Mouse (Mus musculus): ENCODE measurements at regions not wholly inside any gene's neighbourhood (a gene's known extent, or its start where the extent isn't known, plus 50 kb on each side); places are given as distances from the start of the nearest gene placed in this dataset.
A peak's percentile ranks its signal among the peaks of the same experiment; 100 is the strongest.

- Histone ChIP-seq H3K9me3 (replicated peaks) (no peaks in the 10 kb centered on the region), H3K27ac (replicated peaks) (no peak overlapping the region), H3K4me2 (no peak overlapping the region), H3K4me3 (replicated peaks) (no peak overlapping the region), H3K4me1 (no peaks in the 10 kb centered on the region), H3K27me3 (replicated peaks) (no peaks in the 10 kb centered on the region), H3K36me3 (no peaks in the 10 kb centered on the region), H3K9ac (replicated peaks) (no peak overlapping the region)
- no peak for ATAC-seq (ENCODE audit: low FRiP score)
- 66% methylated on average over 8 of the region's 8 CpGs for WGBS
Observed at GRCm38 (mm10) chr10:21741575-21741974, 140.4 kb upstream of the Sgk1 start.

GRCm38 (mm10) chr10:21741976-21742745 lies 139.8 kb upstream of the Sgk1 start:
- Histone ChIP-seq H3K36me3 (no peaks in the 10 kb centered on the region), H3K4me2 (no peak overlapping the region), H3K9me3 (replicated peaks) (no peaks in the 10 kb centered on the region), H3K27me3 (replicated peaks) (no peaks in the 10 kb centered on the region), H3K27ac (replicated peaks) (no peak overlapping the region), H3K4me3 (replicated peaks) (no peak overlapping the region), H3K9ac (replicated peaks) (no peak overlapping the region), H3K4me1 (no peaks in the 10 kb centered on the region)
- no peak for ATAC-seq (ENCODE audit: low FRiP score)
- WGBS = 93% methylated on average over 23 of the region's 23 CpGs

DNA sequence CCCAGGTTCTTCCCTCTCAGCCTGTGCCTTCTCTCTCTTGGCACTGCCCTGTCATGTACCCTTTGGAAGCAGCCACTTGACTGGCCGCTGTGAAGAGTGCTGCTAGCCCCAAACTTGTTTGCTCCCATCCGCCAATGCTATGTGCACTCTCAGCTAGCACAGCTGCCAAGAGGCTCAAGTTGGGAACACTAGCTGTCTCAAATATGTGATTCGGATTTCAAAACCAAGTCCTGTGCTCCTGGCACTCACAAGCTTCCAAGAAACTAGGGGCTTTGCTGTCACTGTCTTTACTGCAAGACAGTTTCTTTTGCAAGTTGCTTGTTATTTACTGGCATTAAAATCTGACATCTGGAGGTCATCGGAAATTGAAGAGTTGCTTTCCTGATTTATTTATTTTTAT lies 138.6 kb upstream of the Sgk1 start:
- no peak for ATAC-seq (ENCODE audit: low FRiP score)
- H3K9ac ChIP-seq (replicated peaks) = no peak overlapping the region
- H3K4me1 ChIP-seq = no peaks in the 10 kb centered on the region
- no peaks in the 10 kb centered on the region for H3K36me3 ChIP-seq
- H3K9me3 ChIP-seq (replicated peaks) = no peaks in the 10 kb centered on the region
- WGBS = 96% methylated on average over 4 of the region's 4 CpGs
- no peak overlapping the region for H3K4me3 ChIP-seq (replicated peaks)
- no peaks in the 10 kb centered on the region for H3K27me3 ChIP-seq (replicated peaks)
- no peak overlapping the region for H3K27ac ChIP-seq (replicated peaks)
- no peak overlapping the region for H3K4me2 ChIP-seq

- no peak overlapping the region for H3K9ac ChIP-seq (replicated peaks)
- H3K4me2 ChIP-seq = no peak overlapping the region
- no peak overlapping the region for H3K27ac ChIP-seq (replicated peaks)
- no peaks in the 10 kb centered on the region for H3K36me3 ChIP-seq
- ATAC-seq (ENCODE audit: low FRiP score) = no peak
- H3K4me1 ChIP-seq = no peaks in the 10 kb centered on the region
- no peak overlapping the region for H3K4me3 ChIP-seq (replicated peaks)
- WGBS = 62% methylated on average over 6 of the region's 6 CpGs
- H3K27me3 ChIP-seq (replicated peaks) = no peaks in the 10 kb centered on the region
- H3K9me3 ChIP-seq (replicated peaks) = no peaks in the 10 kb centered on the region
Observed at GRCm38 (mm10) chr10:21744341-21744955, 137.5 kb upstream of the Sgk1 start.

- no peak overlapping the region for H3K4me3 ChIP-seq (replicated peaks)
- 19% methylated on average over 4 of the region's 4 CpGs for WGBS
- H3K9me3 ChIP-seq (replicated peaks) = no peaks in the 10 kb centered on the region
- no peaks in the 10 kb centered on the region for H3K4me1 ChIP-seq
- H3K36me3 ChIP-seq = no peaks in the 10 kb centered on the region
- no peak overlapping the region for H3K9ac ChIP-seq (replicated peaks)
- no peak for ATAC-seq (ENCODE audit: low FRiP score)
- H3K27ac ChIP-seq (replicated peaks) = no peak overlapping the region
- no peak overlapping the region for H3K4me2 ChIP-seq
- no peaks in the 10 kb centered on the region for H3K27me3 ChIP-seq (replicated peaks)
Observed at GRCm38 (mm10) chr10:21745940-21746487, 136.0 kb upstream of the Sgk1 start.

- H3K9me3 ChIP-seq (replicated peaks) = no peaks in the 10 kb centered on the region
- no peak overlapping the region for H3K27ac ChIP-seq (replicated peaks)
- no peak overlapping the region for H3K4me3 ChIP-seq (replicated peaks)
- no peaks in the 10 kb centered on the region for H3K36me3 ChIP-seq
- H3K9ac ChIP-seq (replicated peaks) = no peak overlapping the region
- H3K4me2 ChIP-seq = 0 out of 2 replicates have a peak overlapping the region, but pooled peaks have one; percentile 5
- 0 out of 2 replicates have a peak, but pooled peaks have one; percentile 45 for ATAC-seq (ENCODE audit: low FRiP score)
- WGBS = 22% methylated on average over 9 of the region's 9 CpGs
- no peaks in the 10 kb centered on the region for H3K27me3 ChIP-seq (replicated peaks)
- no peaks in the 10 kb centered on the region for H3K4me1 ChIP-seq
Observed at GRCm38 (mm10) chr10:21746713-21747112, 135.3 kb upstream of the Sgk1 start.

- Histone ChIP-seq H3K27me3 (replicated peaks) (no peaks in the 10 kb centered on the region), H3K4me3 (replicated peaks) (no peak overlapping the region), H3K4me2 (no peak overlapping the region), H3K9me3 (replicated peaks) (no peaks in the 10 kb centered on the region), H3K9ac (replicated peaks) (no peak overlapping the region), H3K4me1 (no peaks in the 10 kb centered on the region), H3K27ac (replicated peaks) (no peak overlapping the region), H3K36me3 (no peaks in the 10 kb centered on the region)
- ATAC-seq (ENCODE audit: low FRiP score) = no peak
- 83% methylated on average over 6 of the region's 6 CpGs for WGBS
Observed at GRCm38 (mm10) chr10:21751326-21751725, 130.7 kb upstream of the Sgk1 start.

- WGBS = 63% methylated on average over 3 of the region's 3 CpGs
- Histone ChIP-seq H3K36me3 (no peaks in the 10 kb centered on the region), H3K27ac (replicated peaks) (no peak overlapping the region), H3K4me2 (no peak overlapping the region), H3K27me3 (replicated peaks) (no peaks in the 10 kb centered on the region), H3K9me3 (replicated peaks) (no peaks in the 10 kb centered on the region), H3K4me1 (no peaks in the 10 kb centered on the region), H3K9ac (replicated peaks) (no peak overlapping the region), H3K4me3 (replicated peaks) (no peak overlapping the region)
- ATAC-seq (ENCODE audit: low FRiP score) = no peak
Observed at GRCm38 (mm10) chr10:21752392-21752791, 129.6 kb upstream of the Sgk1 start.

- Histone ChIP-seq H3K4me3 (replicated peaks) (no peak overlapping the region), H3K27ac (replicated peaks) (no peak overlapping the region), H3K9me3 (replicated peaks) (no peaks in the 10 kb centered on the region), H3K4me2 (no peak overlapping the region), H3K27me3 (replicated peaks) (no peaks in the 10 kb centered on the region), H3K9ac (replicated peaks) (no peak overlapping the region), H3K4me1 (no peaks in the 10 kb centered on the region), H3K36me3 (no peaks in the 10 kb centered on the region)
- 58% methylated on average over 12 of the region's 12 CpGs for WGBS
- no peak for ATAC-seq (ENCODE audit: low FRiP score)
Observed at GRCm38 (mm10) chr10:21754763-21755548, 127.0 kb upstream of the Sgk1 start.

GRCm38 (mm10) chr10:21755717-21756116 lies 126.3 kb upstream of the Sgk1 start:
- Histone ChIP-seq H3K9me3 (replicated peaks) (no peaks in the 10 kb centered on the region), H3K4me2 (no peak overlapping the region), H3K36me3 (no peaks in the 10 kb centered on the region), H3K4me3 (replicated peaks) (no peak overlapping the region), H3K27ac (replicated peaks) (no peak overlapping the region), H3K27me3 (replicated peaks) (no peaks in the 10 kb centered on the region), H3K4me1 (no peaks in the 10 kb centered on the region), H3K9ac (replicated peaks) (no peak overlapping the region)
- WGBS = 77% methylated on average over 4 of the region's 4 CpGs
- no peak for ATAC-seq (ENCODE audit: low FRiP score)

DNA sequence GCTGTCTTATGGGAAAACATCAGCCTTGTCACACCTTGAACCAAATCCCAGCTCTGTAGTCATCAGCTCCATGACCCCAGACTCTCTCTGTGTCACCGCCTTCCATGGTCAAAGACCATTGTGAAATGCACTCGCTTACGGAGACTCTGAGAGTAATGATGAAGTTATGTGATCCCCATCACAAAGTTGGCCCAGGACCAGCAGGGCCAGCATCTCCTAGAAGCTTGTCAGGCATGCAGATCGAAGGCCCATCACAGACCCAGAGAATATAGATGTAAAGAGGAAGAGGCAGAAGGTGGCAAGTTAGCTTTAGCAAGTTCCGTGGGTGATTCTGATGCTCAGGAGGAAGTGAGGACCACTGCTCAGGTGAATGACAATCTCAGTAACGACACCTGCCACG lies 125.2 kb upstream of the Sgk1 start:
- ATAC-seq (ENCODE audit: low FRiP score) = no peak
- Histone ChIP-seq H3K27ac (replicated peaks) (no peak overlapping the region), H3K27me3 (replicated peaks) (no peaks in the 10 kb centered on the region), H3K4me2 (no peak overlapping the region), H3K4me1 (no peaks in the 10 kb centered on the region), H3K9ac (replicated peaks) (no peak overlapping the region), H3K4me3 (replicated peaks) (no peak overlapping the region), H3K36me3 (no peaks in the 10 kb centered on the region), H3K9me3 (replicated peaks) (no peaks in the 10 kb centered on the region)
- WGBS = 92% methylated on average over 7 of the region's 7 CpGs
